Mouse (Mus musculus): ENCODE measurements around the gene Atoh8. TPM values are rescaled to one million over a fixed set of nuclear protein-coding genes. Genes with fewer than 3 reads are reported as not detected.
A peak's percentile ranks its signal among the peaks of the same experiment; 100 is the strongest.

Gene Atoh8
- polyA plus RNA-seq, 1 experiment from 2014 or later: 19.3 TPM

GRCm38 (mm10) chr6:72171391-72171790 lies 64.0 kb downstream of the Atoh8 start:
- no peak overlapping the region for H3K4me3 ChIP-seq (ENCODE audit: low read depth, low read length)
- no peak overlapping the region for H3K4me2 ChIP-seq
- no peak overlapping the region for H3K9ac ChIP-seq
- ATAC-seq (ENCODE audit: insufficient read depth): no peak
- H3K36me3 ChIP-seq (ENCODE audit: insufficient read depth): no peaks in the 10 kb centered on the region
- no peak for TF ChIP-seq CTCF (IDR thresholded peaks at IDR 0.05; ENCODE audit: low read depth)
- 83% methylated on average over 3 of the region's 3 CpGs for WGBS
- H3K9me3 ChIP-seq (ENCODE audit: low read depth, low read length): no peaks in the 10 kb centered on the region
- no peaks in the 10 kb centered on the region for H3K4me1 ChIP-seq (ENCODE audit: insufficient read depth)
- no peaks in the 10 kb centered on the region for H3K27me3 ChIP-seq (ENCODE audit: insufficient read depth, low read length)
- DNase-seq: no peak
- H3K27ac ChIP-seq (ENCODE audit: low read depth): no peak overlapping the region

GRCm38 (mm10) chr6:72165907-72166306 lies 69.5 kb downstream of the Atoh8 start:
- no peak for TF ChIP-seq CTCF (IDR thresholded peaks at IDR 0.05; ENCODE audit: low read depth)
- H3K27me3 ChIP-seq (ENCODE audit: insufficient read depth, low read length): no peaks in the 10 kb centered on the region
- H3K27ac ChIP-seq (ENCODE audit: low read depth): no peak overlapping the region
- no peak for ATAC-seq (ENCODE audit: insufficient read depth)
- H3K36me3 ChIP-seq (ENCODE audit: insufficient read depth): no peaks in the 10 kb centered on the region
- 36% methylated on average over 2 of the region's 2 CpGs for whole genome bisulfite sequencing
- no peak overlapping the region for H3K9ac ChIP-seq
- H3K4me3 ChIP-seq (ENCODE audit: low read depth, low read length): no peak overlapping the region
- no peak overlapping the region for H3K4me2 ChIP-seq
- no peak for DNase-seq
- no peaks in the 10 kb centered on the region for H3K9me3 ChIP-seq (ENCODE audit: low read depth, low read length)
- no peaks in the 10 kb centered on the region for H3K4me1 ChIP-seq (ENCODE audit: insufficient read depth)

- ATAC-seq (ENCODE audit: insufficient read depth): peak; percentile 91
- H3K36me3 ChIP-seq (ENCODE audit: insufficient read depth): no peaks in the 10 kb centered on the region
- TF ChIP-seq CTCF (IDR thresholded peaks at IDR 0.05; ENCODE audit: low read depth): peak; percentile 96
- H3K4me3 ChIP-seq (ENCODE audit: low read depth, low read length): no peak overlapping the region
- H3K4me2 ChIP-seq: no peak overlapping the region; the same call in 1 of the 2 replicates
- H3K27ac ChIP-seq (ENCODE audit: low read depth): no peak overlapping the region; the same call in 1 of the 2 replicates
- 17% methylated on average over 20 of the region's 20 CpGs for WGBS
- H3K9ac ChIP-seq: no peak overlapping the region
- peak; percentile 98 for DNase-seq
- H3K27me3 ChIP-seq (ENCODE audit: insufficient read depth, low read length): no peaks in the 10 kb centered on the region
- H3K9me3 ChIP-seq (ENCODE audit: low read depth, low read length): no peaks in the 10 kb centered on the region
- H3K4me1 ChIP-seq (ENCODE audit: insufficient read depth): no peaks in the 10 kb centered on the region
These were observed 70.8 kb downstream of the Atoh8 start for GRCm38 (mm10) chr6:72164321-72165275.

- Histone ChIP-seq H3K27me3 (ENCODE audit: insufficient read depth, low read length) (no peaks in the 10 kb centered on the region), H3K9ac (no peak overlapping the region), H3K9me3 (ENCODE audit: low read depth, low read length) (no peaks in the 10 kb centered on the region), H3K4me2 (no peak overlapping the region), H3K27ac (ENCODE audit: low read depth) (no peak overlapping the region), H3K4me1 (ENCODE audit: insufficient read depth) (no peaks in the 10 kb centered on the region), H3K36me3 (ENCODE audit: insufficient read depth) (no peaks in the 10 kb centered on the region), H3K4me3 (ENCODE audit: low read depth, low read length) (no peak overlapping the region)
- WGBS: 21% methylated on average over 19 of the region's 19 CpGs
- no peak for ATAC-seq (ENCODE audit: insufficient read depth)
- peak; percentile 34 for DNase-seq
- TF ChIP-seq CTCF (IDR thresholded peaks at IDR 0.05; ENCODE audit: low read depth): no peak
These were observed 73.1 kb downstream of the Atoh8 start for GRCm38 (mm10) chr6:72162155-72162890.

- Histone ChIP-seq H3K4me2 (no peak overlapping the region), H3K4me3 (ENCODE audit: low read depth, low read length) (no peak overlapping the region), H3K9me3 (ENCODE audit: low read depth, low read length) (no peaks in the 10 kb centered on the region), H3K36me3 (ENCODE audit: insufficient read depth) (no peaks in the 10 kb centered on the region), H3K27me3 (ENCODE audit: insufficient read depth, low read length) (no peaks in the 10 kb centered on the region), H3K4me1 (ENCODE audit: insufficient read depth) (no peaks in the 10 kb centered on the region), H3K27ac (ENCODE audit: low read depth) (no peak overlapping the region), H3K9ac (no peak overlapping the region)
- 68% methylated on average over 5 of the region's 5 CpGs for WGBS
- TF ChIP-seq CTCF (IDR thresholded peaks at IDR 0.05; ENCODE audit: low read depth): no peak
- ATAC-seq (ENCODE audit: insufficient read depth) (no peak), DNase-seq (no peak)
These were observed 73.6 kb downstream of the Atoh8 start for GRCm38 (mm10) chr6:72161751-72162150.

GRCm38 (mm10) chr6:72160991-72161390 lies 74.4 kb downstream of the Atoh8 start:
- no peaks in the 10 kb centered on the region for H3K36me3 ChIP-seq (ENCODE audit: insufficient read depth)

GRCm38 (mm10) chr6:72159861-72160395 lies 75.4 kb downstream of the Atoh8 start:
- Histone ChIP-seq H3K4me1 (ENCODE audit: insufficient read depth) (no peaks in the 10 kb centered on the region), H3K36me3 (ENCODE audit: insufficient read depth) (no peaks in the 10 kb centered on the region), H3K27me3 (ENCODE audit: insufficient read depth, low read length) (no peaks in the 10 kb centered on the region), H3K27ac (ENCODE audit: low read depth) (no peak overlapping the region), H3K9ac (no peak overlapping the region), H3K9me3 (ENCODE audit: low read depth, low read length) (no peaks in the 10 kb centered on the region), H3K4me2 (no peak overlapping the region), H3K4me3 (ENCODE audit: low read depth, low read length) (no peak overlapping the region)
- no peak for TF ChIP-seq CTCF (IDR thresholded peaks at IDR 0.05; ENCODE audit: low read depth)
- 66% methylated on average over 10 of the region's 10 CpGs for WGBS
- DNase-seq (no peak), ATAC-seq (ENCODE audit: insufficient read depth) (no peak)

More at GRCm38 (mm10) chr6:72160991-72161390, 74.4 kb downstream of the Atoh8 start:
- Histone ChIP-seq H3K4me1 (ENCODE audit: insufficient read depth) (no peaks in the 10 kb centered on the region), H3K27ac (ENCODE audit: low read depth) (no peak overlapping the region), H3K9ac (no peak overlapping the region), H3K9me3 (ENCODE audit: low read depth, low read length) (no peaks in the 10 kb centered on the region), H3K4me2 (no peak overlapping the region), H3K4me3 (ENCODE audit: low read depth, low read length) (no peak overlapping the region), H3K27me3 (ENCODE audit: insufficient read depth, low read length) (no peaks in the 10 kb centered on the region)
- no peak for TF ChIP-seq CTCF (IDR thresholded peaks at IDR 0.05; ENCODE audit: low read depth)
- 70% methylated on average over 3 of the region's 3 CpGs for WGBS
- DNase-seq (no peak), ATAC-seq (ENCODE audit: insufficient read depth) (no peak)

All from lung, embryonic 14.5 days (tissue).